Mouse (Mus musculus) thymus, postnatal 14 days (tissue): ENCODE results near the gene Disp1.

ENCODE experiments used
- DNase-seq: peaks from one replicate; pipeline ENCODE4 v3.0.0; 2021

Disp1 gene

DNA sequence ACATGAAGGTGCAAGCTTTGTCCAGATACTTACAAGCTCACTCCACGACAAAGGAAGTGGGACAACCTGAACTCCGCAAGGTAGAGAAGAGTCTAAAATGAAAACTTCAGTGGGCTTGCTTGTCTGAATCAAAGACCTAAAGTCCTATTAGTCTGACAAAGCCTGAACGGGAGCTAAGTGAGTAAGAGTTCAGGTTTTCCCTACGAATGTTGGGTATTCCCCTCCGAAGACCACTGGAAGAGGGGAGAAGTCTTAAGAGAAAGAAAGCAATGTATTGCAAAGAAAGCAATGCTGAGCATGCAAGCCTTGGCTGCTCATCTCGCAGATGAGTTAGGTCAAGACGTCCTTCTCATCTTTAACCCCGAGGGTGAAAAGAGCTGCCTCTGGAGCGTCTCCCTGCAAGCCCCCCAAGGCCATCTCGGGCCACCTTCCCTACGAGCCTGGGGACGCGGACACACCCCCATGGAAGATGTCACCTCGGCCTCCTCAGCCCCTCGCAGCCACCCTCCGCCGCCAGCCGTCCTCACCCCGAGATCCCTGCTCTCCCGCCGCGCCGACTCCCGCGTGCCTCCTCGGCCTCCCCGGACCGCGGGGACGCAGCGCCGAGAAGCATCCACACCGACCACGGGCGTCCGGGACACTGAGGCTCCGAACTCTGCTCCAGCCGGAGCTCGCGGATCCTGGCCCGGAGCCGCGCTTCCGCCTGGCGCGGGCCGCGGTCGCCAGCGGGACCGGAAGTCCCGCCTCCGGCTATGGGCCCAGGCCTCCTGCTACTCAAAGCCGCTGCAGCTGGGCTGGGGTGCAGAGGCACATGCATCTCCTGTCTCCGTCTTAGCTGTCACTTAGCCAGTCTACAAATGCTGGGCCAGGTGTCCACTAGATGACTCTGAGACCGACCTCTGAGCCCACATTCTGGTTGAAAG is at the start of gene Disp1:
Disp1 (minus strand) TSS at position 727 of the 923 bp plus-strand sequence.
- peak; percentile 88 for DNase-seq

DNA sequence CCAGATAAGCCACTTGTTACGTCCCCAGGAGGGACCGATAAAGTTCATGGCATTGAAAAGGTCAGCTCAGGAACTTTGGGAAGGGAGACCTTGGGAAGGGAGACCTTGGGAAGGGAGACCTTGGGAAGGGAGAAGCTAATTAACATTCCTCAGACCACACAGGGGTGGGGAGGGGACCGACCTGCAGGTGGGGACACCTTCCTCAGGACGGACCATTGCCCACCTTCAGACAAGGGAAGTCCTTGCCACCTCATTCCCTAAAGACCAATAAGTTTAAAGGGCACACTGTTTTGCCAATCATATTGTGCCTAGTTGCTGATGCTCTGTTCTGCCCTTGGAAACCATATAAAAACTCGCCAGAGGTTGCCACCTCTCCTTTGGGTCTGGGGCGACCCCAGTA is 46.3 kb upstream of the Disp1 start:
- DNase-seq = no peak

DNA sequence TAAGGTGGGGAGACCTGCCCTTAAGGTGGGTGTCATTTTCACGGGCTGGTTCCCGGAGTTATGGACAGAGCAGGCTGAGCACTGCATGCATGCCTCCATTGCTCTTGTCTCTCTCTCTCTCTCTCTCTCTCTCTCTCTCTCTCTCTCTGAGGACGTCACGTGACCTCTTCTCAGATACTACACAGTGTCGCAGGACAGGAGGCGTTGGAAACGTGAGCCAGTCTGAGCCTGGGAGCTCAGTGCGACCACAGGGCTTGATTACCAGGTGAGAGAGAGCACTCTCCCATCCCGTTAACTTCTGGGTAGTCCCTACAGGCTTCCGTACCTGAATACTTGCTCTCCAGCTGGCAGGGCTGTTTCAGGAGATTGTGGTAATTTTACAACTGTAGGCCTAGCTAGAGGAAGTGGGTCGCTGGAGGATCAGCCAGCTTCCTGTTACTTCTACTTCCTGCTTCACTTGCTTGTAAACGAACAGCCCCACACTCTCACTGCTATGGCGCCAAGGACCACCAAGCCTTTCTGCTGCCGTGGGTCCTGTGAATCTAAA is 44.7 kb upstream of the Disp1 start:
- peak; percentile 70 for DNase-seq

GRCm38 (mm10) chr1:183264145-183265008 is 43.1 kb upstream of the Disp1 start:
- no peak for DNase-seq

- DNase-seq = no peak
Observed at GRCm38 (mm10) chr1:183252574-183252973, 31.3 kb upstream of the Disp1 start.

- no peak for DNase-seq
Observed at GRCm38 (mm10) chr1:183251818-183252217, 30.5 kb upstream of the Disp1 start.

GRCm38 (mm10) chr1:183250612-183251011 is 29.3 kb upstream of the Disp1 start:
- no peak for DNase-seq

- DNase-seq = no peak
Observed at GRCm38 (mm10) chr1:183248144-183248543, 26.8 kb upstream of the Disp1 start.

- peak; percentile 38 for DNase-seq
Observed at GRCm38 (mm10) chr1:183243293-183243692, 22.0 kb upstream of the Disp1 start.

DNA sequence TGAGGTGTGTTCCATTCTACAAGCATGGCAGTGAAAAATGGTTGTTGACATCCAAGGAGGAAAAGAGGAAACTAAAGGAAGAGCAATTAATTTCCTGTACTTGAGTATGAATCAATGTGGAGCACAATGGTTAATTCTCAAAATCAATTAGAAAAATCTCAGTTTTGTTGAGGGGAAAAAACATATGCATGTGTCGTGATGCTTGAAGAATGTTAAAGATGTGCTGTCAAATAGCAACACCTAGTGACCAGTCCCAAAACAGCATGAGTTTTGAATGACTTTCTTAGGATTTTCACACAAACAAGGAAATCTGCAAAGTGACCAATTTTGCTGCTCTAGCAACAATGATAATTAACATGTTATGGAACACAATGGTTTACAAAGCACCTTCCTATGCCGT is 16.6 kb upstream of the Disp1 start:
- DNase-seq = peak; percentile 36

DNA sequence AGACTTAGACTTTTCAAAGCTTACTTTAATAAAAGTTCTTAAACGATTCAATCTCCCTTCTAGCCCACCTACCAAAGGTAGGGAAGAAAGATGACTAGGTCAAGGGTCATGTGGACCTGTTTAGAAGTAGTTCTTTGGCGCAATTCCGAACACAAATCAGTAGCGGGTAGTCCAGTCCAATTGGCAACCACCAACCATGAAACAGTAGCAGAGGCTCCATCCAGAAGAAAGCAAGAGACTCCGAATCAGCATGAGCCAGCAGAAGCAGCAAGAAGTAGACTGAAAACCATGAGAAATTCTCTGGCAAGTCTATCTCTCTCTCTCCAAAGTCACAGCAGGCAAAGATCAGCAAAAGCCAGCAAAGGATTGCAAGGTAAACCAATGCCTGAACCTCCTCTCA is 15.1 kb upstream of the Disp1 start:
- no peak for DNase-seq

- DNase-seq = no peak
Observed at GRCm38 (mm10) chr1:183233679-183234174, 12.4 kb upstream of the Disp1 start.

- DNase-seq = no peak
Observed at GRCm38 (mm10) chr1:183232985-183233678, 11.8 kb upstream of the Disp1 start.

DNA sequence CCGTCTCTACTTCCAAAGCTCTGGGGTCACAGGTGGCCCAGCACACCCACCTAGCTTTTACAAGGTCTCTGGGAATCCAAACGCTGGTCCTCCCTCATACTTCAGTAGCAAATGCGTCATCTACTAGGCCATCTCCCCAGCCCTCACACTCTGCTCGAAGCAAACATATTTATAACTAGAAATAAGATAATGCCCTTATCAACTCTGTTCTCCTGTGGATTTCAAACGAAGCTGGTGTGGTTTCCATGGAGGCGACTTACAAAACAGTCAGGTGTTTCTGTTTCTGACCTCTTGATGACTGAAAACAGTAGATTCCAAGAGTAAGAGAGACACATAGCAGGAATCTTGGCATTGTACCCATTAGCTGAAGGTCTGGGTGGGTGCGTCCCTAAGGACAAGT is 6.1 kb upstream of the Disp1 start:
- DNase-seq = no peak

GRCm38 (mm10) chr1:183219021-183219420 is 2.3 kb downstream of the Disp1 start:
- DNase-seq = no peak

DNA sequence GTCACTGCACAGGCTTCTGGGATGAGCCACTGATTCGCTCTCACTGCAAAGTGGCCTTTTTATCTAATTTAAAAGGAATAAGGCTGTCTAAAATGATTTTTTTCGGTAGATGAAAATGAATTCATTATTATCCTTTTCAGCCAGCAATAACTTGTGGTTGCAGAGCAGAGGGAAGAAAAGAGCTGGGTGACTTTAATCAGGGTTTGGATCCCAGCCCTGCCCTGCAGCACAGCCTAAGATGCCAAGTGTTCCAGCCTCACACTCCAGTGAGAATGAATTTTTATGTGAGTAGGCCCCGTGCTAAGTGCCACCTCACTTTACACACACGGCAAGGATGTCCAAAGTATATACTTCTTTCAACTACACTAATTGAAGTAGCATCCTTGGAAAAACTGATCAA is 4.6 kb downstream of the Disp1 start:
- no peak for DNase-seq

GRCm38 (mm10) chr1:183215706-183216105 is 5.6 kb downstream of the Disp1 start:
- DNase-seq = no peak

DNA sequence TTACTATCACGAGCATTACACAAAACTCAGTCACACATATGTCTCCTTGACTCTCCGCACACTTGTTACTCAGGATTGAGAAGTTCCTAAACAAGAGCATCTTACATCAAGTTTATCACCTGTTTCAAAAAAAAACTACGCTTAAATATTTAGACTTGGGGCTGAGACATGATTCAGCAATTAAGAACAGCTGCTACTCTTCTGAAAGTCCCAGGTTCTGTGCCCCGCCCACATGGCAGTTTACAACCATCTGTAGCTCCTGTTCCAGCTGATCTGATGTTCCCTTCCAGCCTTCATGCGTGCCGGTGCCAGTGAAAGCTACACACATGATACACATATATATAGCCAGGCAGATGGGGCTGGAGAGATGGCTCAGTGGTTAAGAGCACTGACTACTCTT is 7.5 kb downstream of the Disp1 start:
- DNase-seq = peak; percentile 48

GRCm38 (mm10) chr1:183212757-183213211 is 8.5 kb downstream of the Disp1 start:
- DNase-seq = no peak

DNA sequence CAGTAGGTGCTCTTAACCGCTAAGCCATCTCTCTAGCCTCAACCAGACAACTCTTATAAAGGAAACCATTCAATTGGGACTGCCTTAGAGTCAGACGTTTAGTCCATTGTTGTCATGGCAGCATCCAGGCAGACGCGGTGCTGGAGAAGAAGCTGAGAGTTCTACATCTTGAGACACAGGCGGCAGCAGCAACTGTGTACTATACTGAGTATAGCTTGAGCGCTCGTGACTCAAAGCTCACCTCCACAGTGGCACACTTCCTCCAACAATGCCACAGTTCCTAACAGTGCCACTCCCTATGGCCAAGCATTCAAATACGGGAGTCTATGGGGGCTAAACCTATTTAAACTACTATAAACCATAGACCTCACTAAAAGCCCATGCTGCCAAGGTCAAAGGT is 11.2 kb downstream of the Disp1 start:
- no peak for DNase-seq

DNA sequence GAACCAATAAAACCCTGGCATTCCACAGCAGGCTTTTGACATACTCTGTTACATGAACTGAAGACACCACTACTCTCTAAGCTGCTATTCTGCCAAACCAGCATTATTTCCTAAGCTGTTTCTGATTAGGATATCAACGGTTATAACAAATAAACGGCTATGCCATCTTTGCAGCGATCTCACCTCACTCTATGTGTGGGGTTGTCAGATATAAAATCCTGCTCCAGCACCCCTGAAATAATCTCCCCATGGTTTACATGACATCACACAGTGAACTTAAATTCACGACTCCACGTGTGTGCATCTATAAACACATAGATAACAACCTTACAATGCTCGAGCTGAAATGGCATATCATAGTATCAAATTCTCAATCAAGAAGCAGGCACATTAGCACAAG is 13.7 kb downstream of the Disp1 start:
- no peak for DNase-seq

- DNase-seq = no peak
Observed at GRCm38 (mm10) chr1:183207141-183207540, 14.2 kb downstream of the Disp1 start.

DNA sequence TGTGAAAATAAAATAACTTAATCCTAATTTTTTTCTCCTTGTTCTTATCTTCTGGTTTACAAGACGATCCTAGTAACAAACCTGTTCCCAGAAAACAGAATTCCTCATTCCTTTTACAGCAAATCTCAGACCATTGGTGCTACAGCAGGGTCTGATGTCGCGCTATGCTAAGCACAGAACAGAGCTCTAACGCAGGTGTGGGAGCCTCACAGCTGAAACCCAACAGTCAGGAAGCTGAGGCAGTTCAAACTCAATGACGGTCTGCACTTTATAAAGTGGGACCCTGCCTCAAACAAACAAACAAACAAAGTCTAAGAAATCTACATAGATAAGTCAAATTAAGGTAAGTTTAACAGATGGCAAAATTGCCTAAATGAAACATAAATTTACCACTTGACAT is 20.4 kb downstream of the Disp1 start:
- peak; percentile 58 for DNase-seq
